Mouse (Mus musculus) brain, adult 10 weeks (tissue): ENCODE measurements around the gene Mpi. TPM values are rescaled to one million over a fixed set of nuclear protein-coding genes. Genes with fewer than 3 reads are reported as not detected.

Source experiments
- polyA plus RNA-seq: library from polyadenylated mRNA; stranded (reverse); fragments of 350-450 nt; fragmentation: Illumina TruSeq; extraction: RNeasy Lipid Tissue Mini Kit (QIAGEN cat#74804); gene quantifications from one replicate; pipeline ENCODE4 v1.2.3, GENCODE M21; 2015; ENCODE audit warnings: low read depth, low replicate concordance

The Mpi gene
- 71.0 TPM for polyA plus RNA-seq

DNA sequence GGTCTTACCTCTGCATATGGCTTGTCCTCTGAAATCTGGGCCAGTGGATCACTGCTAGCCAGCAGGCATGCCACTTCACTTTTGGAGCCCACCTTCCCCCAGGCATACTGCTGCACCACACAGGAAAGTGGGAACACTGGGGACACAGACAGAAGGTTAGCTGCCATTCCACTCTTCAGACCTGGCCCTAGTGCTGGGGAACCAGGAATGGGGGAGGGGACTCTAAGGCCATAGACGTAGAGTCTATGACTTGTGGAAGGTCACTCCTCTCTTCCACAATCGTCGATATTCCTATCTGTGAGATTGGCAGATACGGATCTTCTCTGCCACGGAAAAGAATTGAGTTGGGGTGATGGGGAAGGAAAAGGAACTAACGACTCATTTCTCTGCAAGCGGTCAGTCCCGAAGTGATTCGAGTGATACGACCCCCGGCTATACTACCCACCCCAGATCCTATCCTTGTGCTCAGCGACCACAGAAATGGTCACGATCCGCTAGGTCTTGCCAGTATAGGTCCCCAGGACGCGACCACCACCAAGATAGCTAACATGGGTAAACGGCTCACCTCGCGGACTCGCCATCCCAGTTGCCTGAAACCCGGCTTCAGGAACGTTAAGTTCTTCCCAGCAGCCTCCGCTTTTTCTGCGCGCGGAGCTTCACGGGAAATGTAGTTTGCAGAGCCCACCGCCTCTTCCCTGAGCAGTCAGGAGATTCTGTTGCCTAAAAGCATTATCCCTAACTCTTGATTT, at the start of gene Mpi:
Mpi (minus strand) TSS at position 625 of the 749 bp plus-strand sequence.

DNA sequence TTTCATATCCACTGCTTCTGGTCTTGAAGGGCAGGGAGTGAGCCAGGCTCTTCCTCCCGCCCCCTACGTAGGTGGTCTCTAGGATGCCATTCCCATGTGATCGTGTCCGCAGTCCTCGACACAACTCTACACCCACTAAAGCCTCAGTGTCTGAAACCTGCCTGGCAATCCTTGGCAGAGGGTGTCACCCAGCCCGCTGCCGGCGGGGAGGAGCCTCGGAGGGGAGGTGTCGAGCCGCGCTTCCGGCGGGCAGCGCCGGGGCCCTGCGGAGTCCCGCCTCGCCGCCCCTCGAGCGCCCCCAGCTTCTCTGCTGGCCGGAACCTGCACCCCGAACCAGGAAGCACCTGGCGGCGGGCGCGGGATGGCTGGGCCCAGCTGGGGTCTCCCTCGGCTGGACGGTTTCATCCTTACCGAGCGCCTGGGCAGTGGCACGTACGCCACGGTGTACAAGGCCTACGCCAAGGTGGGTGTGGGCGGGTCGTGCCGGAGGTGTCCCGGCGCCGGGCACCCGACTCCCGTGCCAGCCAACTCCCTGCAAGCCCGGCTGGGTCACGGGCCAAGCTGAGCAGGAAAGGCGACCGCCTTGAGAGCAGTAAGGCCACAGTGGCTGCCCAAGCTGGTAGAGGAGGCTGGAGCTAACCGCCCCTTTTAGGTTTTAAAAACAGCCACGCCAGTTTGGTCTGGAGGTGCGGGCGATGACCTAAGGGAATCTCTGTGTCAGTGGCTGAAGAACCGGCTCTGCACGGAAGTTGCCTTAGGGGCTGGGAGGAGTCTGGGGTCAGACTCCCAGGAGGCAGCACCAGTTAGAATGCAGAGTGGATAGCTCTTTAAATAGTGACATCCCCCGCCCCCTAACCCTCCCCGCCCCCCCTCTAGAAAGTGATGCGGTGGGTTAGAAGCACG, 36.9 kb upstream of the Mpi start, which contains the start of gene Ulk3:
Ulk3 (plus strand) TSS at position 229 of the 903 bp plus-strand sequence.

DNA sequence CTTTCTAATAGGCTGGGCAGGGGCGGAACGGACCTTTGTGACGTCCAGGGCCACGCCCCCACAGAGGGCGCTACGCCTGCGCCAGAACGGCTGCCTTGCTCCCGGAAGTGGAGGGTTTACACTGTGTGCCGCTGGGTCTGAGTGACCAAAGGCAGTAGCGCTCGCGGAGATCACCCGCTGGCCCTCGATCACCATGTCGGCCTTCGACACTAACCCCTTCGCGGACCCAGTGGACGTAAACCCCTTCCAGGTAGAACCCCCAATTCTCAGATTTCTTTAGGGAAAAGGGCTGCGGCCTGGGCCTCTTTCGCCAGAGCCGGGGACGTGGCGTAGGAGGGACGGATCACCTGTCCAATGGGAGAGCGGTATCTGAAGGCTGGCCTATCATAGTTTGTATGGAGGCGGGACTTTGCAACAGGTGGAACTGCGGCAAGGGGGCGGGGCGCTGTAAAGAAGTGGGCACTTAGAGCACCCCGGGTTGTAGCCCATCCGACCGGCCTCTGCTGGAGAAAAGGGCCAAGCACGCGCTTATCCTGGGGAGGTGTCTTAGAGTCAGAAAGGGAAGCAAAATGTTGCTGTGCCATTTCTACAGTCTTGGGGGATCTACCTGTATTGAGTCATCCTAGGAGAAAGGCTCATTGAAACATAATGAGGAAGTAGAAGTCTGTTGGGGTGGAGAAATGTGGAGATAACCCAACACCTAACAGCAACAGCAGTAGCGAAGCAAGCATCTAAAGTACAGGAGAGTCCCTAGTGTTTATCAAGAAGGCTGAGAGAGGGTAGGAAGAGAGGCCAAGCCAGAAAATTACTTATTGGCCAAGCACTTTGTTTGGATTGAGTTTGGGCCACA, 8.5 kb upstream of the Mpi start, which contains the start of gene Scamp2:
Scamp2 (plus strand) TSS at position 83 of the 850 bp plus-strand sequence.

DNA sequence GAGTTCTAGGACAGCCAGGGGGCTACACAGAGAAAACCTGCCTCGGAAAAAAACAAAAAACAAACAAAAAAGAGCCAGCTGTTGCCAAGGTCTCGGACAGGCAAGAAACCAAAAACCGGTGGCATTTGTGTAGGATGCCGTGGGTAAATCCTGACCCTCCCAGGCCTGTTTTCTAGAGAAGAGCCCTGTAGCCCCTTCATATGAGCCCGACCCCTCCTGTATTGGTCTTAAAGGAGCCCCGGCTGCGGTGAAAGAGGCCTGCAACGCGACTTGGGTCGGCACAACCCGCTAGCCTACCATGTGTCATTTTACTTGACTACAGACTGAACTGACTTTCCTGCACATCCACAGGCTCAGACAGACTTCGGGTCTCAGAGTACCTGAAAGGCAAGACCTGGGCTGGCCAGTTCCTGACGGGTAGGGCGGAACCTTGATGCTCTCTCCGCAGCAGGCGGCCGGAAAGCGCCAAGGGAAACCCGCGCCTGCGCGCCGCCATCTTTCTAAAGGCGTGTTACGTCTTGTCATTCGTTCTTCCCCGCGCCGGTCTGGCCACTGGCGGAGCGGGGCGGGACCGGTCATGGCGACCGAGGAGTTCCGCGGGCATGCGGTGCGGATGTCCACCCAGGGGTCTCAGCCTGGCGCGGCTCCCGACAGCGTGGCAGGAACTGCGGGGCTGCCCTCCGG, 15.4 kb downstream of the Mpi start, which contains the start of gene Fam219b:
Fam219b (plus strand) TSS at position 485 of the 684 bp plus-strand sequence.

DNA sequence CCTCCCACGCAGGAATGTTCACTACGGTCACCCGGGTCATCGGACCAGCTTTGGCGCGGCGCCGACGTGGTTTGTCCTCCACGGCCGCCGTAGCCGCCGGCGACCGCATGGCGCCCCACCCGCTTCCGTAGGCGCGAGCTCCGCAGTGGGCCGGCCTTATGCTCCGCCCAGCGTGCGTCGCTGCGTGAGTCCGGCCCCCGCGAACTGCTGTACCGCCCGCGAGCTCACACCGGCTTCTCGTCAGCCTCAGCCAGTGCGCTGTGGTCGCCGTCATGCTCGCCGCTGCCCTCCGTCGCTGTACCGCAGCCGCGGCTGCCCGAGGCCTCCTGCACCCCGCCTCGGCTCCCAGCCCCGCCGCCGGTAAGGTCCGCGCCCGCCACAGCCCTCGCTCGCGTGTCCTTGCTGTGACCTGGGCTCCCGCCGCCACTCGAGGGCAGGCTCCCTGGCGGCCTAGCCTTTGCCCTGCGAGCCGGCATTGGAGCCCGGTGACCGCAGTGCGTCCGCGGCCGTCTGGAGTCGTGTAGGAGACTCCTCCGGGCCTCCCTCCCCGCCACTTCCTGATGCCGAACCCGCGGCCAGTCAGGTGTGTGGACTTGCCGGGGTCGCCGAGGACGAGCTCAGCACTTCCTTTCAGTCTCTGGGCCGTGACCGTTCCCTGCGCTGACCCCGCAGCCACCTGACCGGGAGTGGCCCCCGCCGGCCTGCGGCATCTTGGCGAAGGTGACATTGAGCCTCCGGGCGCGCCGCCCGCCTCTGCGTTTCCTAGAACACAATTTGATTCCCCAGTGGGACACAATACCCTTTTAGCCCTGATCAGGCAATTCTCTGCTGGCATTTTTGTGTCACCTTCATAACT, 31.3 kb downstream of the Mpi start, which contains the start of gene Cox5a:
Cox5a (plus strand) TSS at position 219 of the 856 bp plus-strand sequence.

DNA sequence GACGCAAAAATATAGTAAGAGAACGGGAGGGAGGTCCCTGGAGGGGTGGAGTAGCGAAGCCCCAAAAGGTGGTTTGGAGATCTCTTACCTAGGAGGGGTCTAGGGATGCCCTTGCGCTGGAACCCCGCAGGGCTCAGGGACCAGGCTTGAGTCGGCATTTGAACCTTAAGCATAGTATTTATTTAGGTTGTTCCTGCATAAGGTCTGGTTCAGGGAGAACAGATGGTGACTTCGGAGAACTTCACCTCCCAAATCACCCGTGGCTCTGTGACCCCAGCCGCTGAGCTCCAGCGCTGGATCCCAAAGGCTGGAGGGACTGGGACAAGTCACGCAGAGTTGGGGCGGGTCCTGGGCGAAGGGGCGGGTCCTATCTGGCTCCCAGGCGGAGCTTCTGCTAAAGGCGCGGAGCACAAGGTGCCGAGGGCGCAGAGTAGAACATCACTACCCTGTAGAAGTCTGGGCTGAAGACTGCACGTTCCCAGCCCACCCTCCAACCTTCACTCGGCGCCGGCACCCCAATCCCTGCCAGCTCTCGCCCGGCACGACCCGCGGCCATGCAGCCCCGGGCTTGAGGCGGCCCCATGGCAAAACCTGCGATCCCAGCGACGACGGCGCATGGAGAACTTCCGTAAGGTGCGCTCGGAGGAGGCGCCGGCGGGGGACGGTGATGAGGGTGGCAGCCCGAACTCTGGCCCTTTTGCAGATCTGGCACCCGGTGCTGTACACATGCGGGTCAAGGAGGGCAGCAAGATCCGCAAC, 48.8 kb downstream of the Mpi start, which contains the start of gene Rpp25:
Rpp25 (plus strand) TSS at position 405 of the 759 bp plus-strand sequence.

Other genes with a start within 250 kb of the Mpi start
- gene Ppcdc, start 112.6 kb downstream of the Mpi start, polyA plus RNA-seq, result 22.0 TPM
- 344 TPM for gene Scamp5, start 84.7 kb downstream of the Mpi start, polyA plus RNA-seq
- gene Rpp25, start 48.7 kb downstream of the Mpi start, polyA plus RNA-seq, result 25.4 TPM
- gene Cox5a, start 31.5 kb downstream of the Mpi start, polyA plus RNA-seq, result 638 TPM
- gene Fam219b, start 15.2 kb downstream of the Mpi start, polyA plus RNA-seq, result 13.1 TPM
- 22.4 TPM for gene Scamp2, start 8.2 kb upstream of the Mpi start, polyA plus RNA-seq
- 26.8 TPM for gene Ulk3, start 36.7 kb upstream of the Mpi start, polyA plus RNA-seq
- 20.5 TPM for gene Cplx3, start 53.5 kb upstream of the Mpi start, polyA plus RNA-seq
- gene Lman1l, start 68.0 kb upstream of the Mpi start, polyA plus RNA-seq, result not detected
- gene Csk, start 100.9 kb upstream of the Mpi start, polyA plus RNA-seq, result 32.9 TPM
- gene Cyp1a2, start 130.9 kb upstream of the Mpi start, polyA plus RNA-seq, result not detected
- not detected for gene Cyp1a1, start 135.2 kb upstream of the Mpi start, polyA plus RNA-seq
- 11.9 TPM for gene Edc3, start 155.8 kb upstream of the Mpi start, polyA plus RNA-seq
- 85.0 TPM for gene Clk3, start 213.1 kb upstream of the Mpi start, polyA plus RNA-seq